Mouse (Mus musculus) lung, postnatal 0 days (tissue): Measurements from ENCODE around the gene Ankzf1. TPM values are rescaled to one million over a fixed set of nuclear protein-coding genes. Genes with fewer than 3 reads are reported as not detected.

Experiments used
- ATAC-seq: fragments of 200-750 bp; cut with Nextera tagmentation; 2 replicates; pipeline ENCODE4 v1.8.0; 2017; ENCODE audit warnings: moderate library complexity
- DNase-seq: peaks from one replicate; pipeline ENCODE4 v3.0.0-alpha.2; 2016; ENCODE audit warnings: low spot score
- H3K27ac ChIP-seq: fragments of 300-500 bp; sonication (generic); 2 replicates; pipeline ENCODE4 v1.5.1; 2014; ENCODE audit warnings: antibody characterized with exemption, mild to moderate bottlenecking, low read length, mixed read lengths
- H3K27me3 ChIP-seq: fragments of 300-500 bp; sonication (generic); replicated peaks from 2 replicates; pipeline ENCODE4 v1.6.1; 2014; ENCODE audit warnings: low read length, mixed read lengths; ENCODE audit not compliant: insufficient read depth
- H3K36me3 ChIP-seq: fragments of 300-500 bp; sonication (generic); 2 replicates; pipeline ENCODE4 v1.6.1; 2014; ENCODE audit warnings: low read length, mixed read lengths; ENCODE audit not compliant: insufficient read depth
- H3K4me1 ChIP-seq: fragments of 300-500 bp; sonication (generic); 2 replicates; pipeline ENCODE4 v1.6.1; 2014; ENCODE audit warnings: antibody characterized with exemption, low read depth, low read length, mixed read lengths; ENCODE audit not compliant: insufficient read depth
- H3K4me2 ChIP-seq: fragments of 300-500 bp; sonication (generic); replicated peaks from 2 replicates; pipeline ENCODE4 v1.6.1; 2014; ENCODE audit warnings: low read depth, mild to moderate bottlenecking, low read length, moderate library complexity, mixed read lengths
- H3K4me3 ChIP-seq: fragments of 300-500 bp; sonication (generic); 2 replicates; pipeline ENCODE4 v1.5.1; 2014; ENCODE audit warnings: low read depth, low read length
- H3K9ac ChIP-seq: fragments of 300-500 bp; sonication (generic); replicated peaks from 2 replicates; pipeline ENCODE4 v1.6.1; 2014; ENCODE audit warnings: low read depth, mild to moderate bottlenecking
- H3K9me3 ChIP-seq: fragments of 300-500 bp; sonication (generic); 2 replicates; pipeline ENCODE4 v1.6.1; 2016; ENCODE audit warnings: low read length, mixed read lengths
- CTCF ChIP-seq: IDR thresholded peaks from 2 replicates; pipeline ENCODE4 v1.5.1; 2016; ENCODE audit warnings: antibody characterized with exemption, mild to moderate bottlenecking
- EP300 ChIP-seq: IDR thresholded peaks from 2 replicates; pipeline ENCODE4 v1.6.1; 2016; ENCODE audit warnings: antibody characterized with exemption, mild to moderate bottlenecking, control low read depth
- WGBS: fragments of 180-500 bp; shearing (Covaris S2); extraction: QIAGEN DNeasy Blood & Tissue Kit; methylation state at CpG from one replicate; pipeline ENCODE4 v1.1.7; 2014; 5-methylcytosine and 5-hydroxymethylcytosine counted together
- polyA plus RNA-seq: library from polyadenylated mRNA; unstranded; fragments of >200 nt; fragmentation: Nextera tagmentation; extraction: Ambion mirVana; gene quantifications from 2 replicates; pipeline ENCODE4 v1.2.1, GENCODE M21; 2015

Gene Ankzf1
- polyA plus RNA-seq, 1 experiment from 2014 or later, result 17.2 TPM

DNA sequence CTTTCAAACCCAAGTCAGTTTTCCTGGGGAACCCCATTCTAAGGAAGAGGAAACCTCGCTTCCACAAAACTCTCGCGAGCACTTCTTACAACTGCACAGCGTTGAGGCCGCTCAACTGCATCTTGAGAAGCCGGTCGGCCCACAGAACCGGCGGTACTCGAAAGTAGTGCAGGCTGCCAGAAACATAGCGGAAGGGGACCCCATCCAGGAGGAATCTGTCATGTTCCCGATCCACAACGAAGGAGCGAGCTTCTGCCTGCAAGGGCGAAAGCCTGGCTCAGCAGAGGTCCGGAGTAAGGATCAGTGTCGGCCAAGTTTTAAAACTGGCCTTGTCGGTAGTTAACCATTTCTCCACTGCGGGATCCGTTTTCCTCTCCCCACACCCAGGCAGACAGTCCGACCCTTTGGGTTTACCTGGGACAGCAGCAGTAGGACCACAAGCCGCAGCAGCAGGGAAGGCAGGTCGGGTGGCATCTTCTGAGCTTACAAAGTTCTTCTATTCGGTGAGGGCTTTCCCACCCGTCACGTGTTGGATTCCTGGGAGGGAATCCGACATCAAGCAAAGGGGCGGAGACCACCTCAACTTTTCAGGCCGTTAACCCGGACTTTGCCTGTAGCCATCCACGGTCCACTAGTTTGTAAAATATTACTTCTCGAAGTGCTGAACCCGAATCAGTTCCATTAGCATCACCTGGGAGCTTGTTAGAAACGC is 17.2 kb downstream of the Ankzf1 start:
- Histone ChIP-seq H3K9ac (peak overlapping the region; percentile 32), H3K4me2 (peak overlapping the region; percentile 66), H3K9me3 (no peaks in the 10 kb centered on the region), H3K27me3 (no peaks in the 10 kb centered on the region), H3K27ac (0 out of 2 replicates have a peak overlapping the region, but pooled peaks have one; percentile 26), H3K4me1 (peaks cover 20% of the 10 kb centered on the region; the same call in 1 of the 2 replicates), H3K36me3 (0 out of 2 replicates have a peak, but pooled peaks cover 5% of the 10 kb centered on the region), H3K4me3 (peak overlapping the region; percentile 40)
- ATAC-seq, result peak; percentile 38; the same call in 1 of the 2 replicates
- 15% methylated on average over 34 of the region's 34 CpGs for WGBS
- TF ChIP-seq CTCF (no peak), EP300 (no peak)
- peak; percentile 72 for DNase-seq

DNA sequence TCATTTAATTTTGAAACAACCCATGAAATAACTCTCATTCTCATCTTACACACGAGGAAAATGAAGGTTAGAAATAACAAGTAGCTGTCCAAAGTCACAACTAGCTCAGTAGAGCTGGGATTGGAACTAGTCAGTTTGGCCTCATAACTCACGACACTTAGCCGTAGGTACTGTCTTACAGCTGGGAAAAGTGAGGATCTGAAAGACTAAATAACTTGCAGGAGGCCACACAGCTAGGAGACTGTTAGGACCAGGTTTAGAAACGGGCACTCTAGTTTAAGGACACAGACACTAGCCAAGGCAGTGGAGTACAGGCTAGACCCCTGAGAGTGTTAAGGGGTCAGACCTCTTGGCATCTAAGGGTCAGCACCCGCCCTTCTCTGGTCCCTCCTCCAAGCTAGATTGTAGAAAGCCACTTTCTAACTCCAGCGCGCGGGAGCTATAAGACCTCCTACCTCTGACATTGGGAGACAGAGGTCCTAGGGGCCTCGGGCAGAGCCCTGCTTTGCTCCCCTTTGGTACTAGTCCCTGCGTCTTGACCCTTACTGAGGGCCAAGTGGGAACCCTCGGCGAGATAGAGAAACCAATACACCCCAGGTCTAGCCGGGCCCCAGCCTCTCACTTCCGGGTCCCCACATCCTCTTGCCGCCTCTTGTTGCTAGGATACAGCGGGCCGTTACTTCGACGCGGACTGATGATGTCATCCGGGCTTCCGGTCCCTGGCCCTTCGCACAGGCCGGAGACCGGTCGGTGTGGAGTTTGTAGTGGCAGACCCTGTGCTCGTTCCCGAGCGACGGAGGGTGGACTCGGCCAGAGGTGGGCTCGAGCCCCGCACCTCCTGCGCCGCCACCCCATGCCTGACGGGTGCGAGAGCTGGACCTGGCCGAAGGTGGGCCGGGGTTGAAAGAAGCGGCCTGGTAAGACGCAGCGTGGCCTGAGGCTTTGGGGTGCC is 18.5 kb downstream of the Ankzf1 start, which contains the start of the genes Glb1l and Stk16:
Gene Glb1l, minus strand, starts transcription at position 678 of the 952 bp plus-strand sequence.
Gene Stk16, plus strand, starts transcription at position 703 of the 952 bp plus-strand sequence.
- H3K36me3 ChIP-seq, result peaks cover 10% of the 10 kb centered on the region; the same call in 1 of the 2 replicates
- peak within 1 kb of the TSS; percentile 70 for H3K27ac ChIP-seq
- no peaks in the 10 kb centered on the region for H3K27me3 ChIP-seq
- H3K9me3 ChIP-seq, result no peaks in the 10 kb centered on the region
- DNase-seq, result peak; percentile 97
- 5% methylated on average over 38 of the region's 42 CpGs for WGBS
- H3K4me1 ChIP-seq, result peaks cover 20% of the 10 kb centered on the region; the same call in 1 of the 2 replicates
- H3K4me3 ChIP-seq, result peak within 1 kb of the TSS; percentile 93
- TF ChIP-seq CTCF (no peak), EP300 (no peak)
- peak within 1 kb of the TSS; percentile 87 for H3K4me2 ChIP-seq
- peak within 1 kb of the TSS; percentile 96 for H3K9ac ChIP-seq
- peak; percentile 96 for ATAC-seq

DNA sequence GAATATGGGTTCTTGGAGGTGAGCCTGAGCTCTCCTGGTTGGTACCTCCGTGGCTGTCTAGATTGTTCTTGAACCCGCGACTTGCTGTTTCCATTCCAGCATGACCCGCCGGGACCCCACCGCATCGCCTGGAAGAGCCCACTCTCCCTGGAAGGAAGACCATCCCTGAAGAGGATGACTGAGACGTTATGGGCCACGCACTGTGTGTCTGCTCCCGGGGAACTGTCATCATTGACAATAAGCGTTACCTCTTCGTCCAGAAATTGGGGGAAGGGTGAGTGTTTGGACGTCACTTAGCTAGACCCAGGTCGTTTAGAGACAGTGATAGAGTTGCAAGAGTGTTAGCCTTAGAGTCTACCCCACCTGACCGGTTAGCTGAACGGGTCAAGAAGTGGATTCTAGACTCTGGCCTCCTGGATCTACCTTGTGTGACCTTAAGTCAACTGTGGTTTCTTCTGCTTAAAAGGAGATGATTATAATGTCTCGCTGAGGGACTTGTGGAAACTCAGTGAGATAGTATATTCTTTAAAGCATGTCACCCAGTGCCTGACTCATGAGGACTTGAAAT is 19.3 kb downstream of the Ankzf1 start:
- ATAC-seq (no peak), DNase-seq (no peak)
- no peaks in the 10 kb centered on the region for H3K9me3 ChIP-seq
- H3K36me3 ChIP-seq, result peaks cover 10% of the 10 kb centered on the region; the same call in 1 of the 2 replicates
- TF ChIP-seq EP300, result no peak
- no peak for TF ChIP-seq CTCF
- peak overlapping the region; percentile 70 for H3K27ac ChIP-seq
- peak overlapping the region; percentile 96 for H3K9ac ChIP-seq
- peak overlapping the region; percentile 87 for H3K4me2 ChIP-seq
- no peaks in the 10 kb centered on the region for H3K27me3 ChIP-seq
- 9% methylated on average over 17 of the region's 17 CpGs for WGBS
- H3K4me1 ChIP-seq, result peaks cover 20% of the 10 kb centered on the region; the same call in 1 of the 2 replicates
- H3K4me3 ChIP-seq, result peak overlapping the region; percentile 93

DNA sequence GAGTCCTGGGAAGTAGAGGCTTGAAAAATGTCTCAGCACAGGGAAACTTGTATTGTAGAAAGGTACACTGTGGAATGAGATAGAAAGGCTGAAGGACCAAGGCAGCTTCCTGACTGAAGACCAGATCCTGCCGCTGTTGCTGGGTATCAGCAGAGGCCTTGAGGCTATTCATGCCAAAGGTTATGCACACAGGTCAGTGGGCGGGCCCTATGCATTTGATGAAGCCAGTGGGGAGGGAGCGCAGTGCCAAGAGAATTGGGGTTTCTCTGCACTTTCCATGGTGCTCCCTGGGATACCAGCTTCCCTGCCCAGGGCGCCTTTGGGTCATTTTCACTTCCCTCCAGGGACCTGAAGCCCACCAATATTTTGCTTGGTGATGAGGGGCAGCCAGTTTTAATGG is 20.6 kb downstream of the Ankzf1 start:
- ATAC-seq, result no peak
- Histone ChIP-seq H3K4me1 (peaks cover 20% of the 10 kb centered on the region; the same call in 1 of the 2 replicates), H3K27ac (no peak overlapping the region), H3K4me3 (no peak overlapping the region), H3K36me3 (peaks cover 10% of the 10 kb centered on the region; the same call in 1 of the 2 replicates), H3K9me3 (no peaks in the 10 kb centered on the region), H3K4me2 (no peak overlapping the region), H3K27me3 (no peaks in the 10 kb centered on the region), H3K9ac (no peak overlapping the region)
- TF ChIP-seq EP300 (no peak), CTCF (no peak)
- 71% methylated on average over 4 of the region's 4 CpGs for WGBS
- no peak for DNase-seq

DNA sequence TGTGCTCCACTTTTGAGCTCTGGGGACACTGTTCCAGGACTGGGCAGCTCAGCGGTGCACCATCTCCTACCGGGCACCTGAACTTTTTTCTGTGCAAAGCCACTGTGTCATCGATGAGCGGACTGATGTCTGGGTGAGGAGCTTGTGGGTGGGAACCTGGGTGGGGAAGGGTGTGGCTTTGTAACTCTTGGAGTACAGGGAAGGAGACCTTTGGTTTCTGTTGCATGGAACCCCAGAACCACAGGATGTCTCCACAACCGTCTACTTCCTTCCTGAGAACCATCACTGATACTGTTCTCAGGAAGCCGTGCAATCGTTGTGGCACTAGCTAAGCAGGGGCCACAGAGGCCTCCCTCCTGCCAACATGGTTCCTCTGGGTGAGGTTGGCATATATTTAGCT is 21.1 kb downstream of the Ankzf1 start:
- H3K9ac ChIP-seq, result no peak overlapping the region
- TF ChIP-seq CTCF, result no peak
- no peak for TF ChIP-seq EP300
- H3K27me3 ChIP-seq, result no peaks in the 10 kb centered on the region
- peaks cover 20% of the 10 kb centered on the region; the same call in 1 of the 2 replicates for H3K4me1 ChIP-seq
- 75% methylated on average over 7 of the region's 7 CpGs for WGBS
- H3K27ac ChIP-seq, result no peak overlapping the region
- no peak overlapping the region for H3K4me2 ChIP-seq
- H3K4me3 ChIP-seq, result no peak overlapping the region
- DNase-seq, result peak; percentile 22
- peaks cover 10% of the 10 kb centered on the region; the same call in 1 of the 2 replicates for H3K36me3 ChIP-seq
- no peaks in the 10 kb centered on the region for H3K9me3 ChIP-seq
- no peak for ATAC-seq
